Mouse (Mus musculus) embryonic stem cell, embryonic (primary cell): ENCODE measurements around the gene Hes2.

ENCODE experiments used
- CTCF ChIA-PET, 4 experiments: fragments of 300-600 bp in 2 of 4; fragments of 350-600 bp in 2 of 4; sonication (Branson Sonifier 250); formaldehyde crosslinking; loops; one replicate each; lab custom pipeline; 2022; ENCODE audit warnings: inconsistent platforms in 2 of 4; lab: Charles Lee
- POLR2A ChIA-PET, 4 experiments: fragments of 300-600 bp in 2 of 4; fragments of 350-600 bp in 2 of 4; sonication (Branson Sonifier 250); formaldehyde crosslinking; loops; one replicate each; lab custom pipeline; 2022; ENCODE audit warnings: antibody characterized with exemption in 4 of 4, inconsistent platforms in 1 of 4; lab: Charles Lee

Hes2 gene

GRCm38 (mm10) chr4:152161601-152162000 is 2.9 kb downstream of the Hes2 start:
- CTCF ChIA-PET: interaction anchor here in 1 of 4 experiments (0.8 kb wide), 1 partner anchor 159 kb away, joined by 10 read pairs; no protein-coding TSS in a partner anchor
- POLR2A ChIA-PET: no interaction called here

GRCm38 (mm10) chr4:152162748-152163147 is 4.1 kb downstream of the Hes2 start:
- ChIA-PET CTCF (interaction anchor here in 1 of 4 experiments (9.7 kb wide), 1 partner anchor 8 kb away, joined by 76 read pairs; no protein-coding TSS in a partner anchor), POLR2A (interaction anchor here in 1 of 4 experiments (1.1 kb wide), 1 partner anchor 106 kb away, joined by 3 read pairs; no protein-coding TSS in a partner anchor)

- POLR2A ChIA-PET: interaction anchor here in 3 of 4 experiments (0.6 to 2.3 kb wide), 8 partner anchors 11 to 203 kb away, joined by 3 to 6 read pairs (median 4); partner anchors contain the start of genes Espn (in 2 of the 3) and Acot7 (in 1 of the 3)
- CTCF ChIA-PET: interaction anchor here (0.6 to 9.7 kb wide), 68 partner anchors 9 to 382 kb away, joined by 3 to 76 read pairs (median 4); partner anchors contain the start of genes Espn (in 2 of the 4), Dnajc11 (in 1 of the 4), Icmt (in 1 of the 4) and Rnf207 (in 1 of the 4)
Measured at GRCm38 (mm10) chr4:152165036-152165931, 6.6 kb downstream of the Hes2 start.

- ChIA-PET POLR2A (interaction anchor here in 1 of 4 experiments (1.7 to 3.1 kb wide), 4 partner anchors 8 to 157 kb away, joined by 5 to 12 read pairs (median 6); partner anchors contain the start of gene Rpl22), CTCF (interaction anchor here (0.6 to 9.7 kb wide), 11 partner anchors 9 to 901 kb away, joined by 3 to 76 read pairs (median 5); partner anchors contain the start of gene Hes2 (in 1 of the 4))
Measured at GRCm38 (mm10) chr4:152168052-152168451, 9.4 kb downstream of the Hes2 start.

- POLR2A ChIA-PET: interaction anchor here in 3 of 4 experiments (0.6 to 3.1 kb wide), 14 partner anchors 9 to 182 kb away, joined by 3 to 12 read pairs (median 4); partner anchors contain the start of genes Acot7 (in 1 of the 3), Hes2 (in 1 of the 3) and Rpl22 (in 1 of the 3)
Measured at GRCm38 (mm10) chr4:152169103-152169502, 10.4 kb downstream of the Hes2 start.

GRCm38 (mm10) chr4:152170286-152170685 is 11.6 kb downstream of the Hes2 start:
- CTCF ChIA-PET: interaction anchor here (0.6 to 9.7 kb wide), 38 partner anchors 11 to 264 kb away, joined by 3 to 92 read pairs (median 4); partner anchors contain the start of genes Hes2 (in 3 of the 4), Espn (in 1 of the 4) and Rnf207 (in 1 of the 4)
- POLR2A ChIA-PET: interaction anchor here (0.5 to 3.1 kb wide), 13 partner anchors 9 to 156 kb away, joined by 3 to 12 read pairs (median 4); partner anchors contain the start of genes Hes2 (in 1 of the 4) and Rpl22 (in 1 of the 4)

More at GRCm38 (mm10) chr4:152169103-152169502, 10.4 kb downstream of the Hes2 start:
- CTCF ChIA-PET: interaction anchor here (0.6 to 9.7 kb wide), 26 partner anchors 10 to 266 kb away, joined by 3 to 92 read pairs (median 4); partner anchors contain the start of gene Hes2 (in 2 of the 4)

GRCm38 (mm10) chr4:152171543-152171942 is 12.9 kb downstream of the Hes2 start:
- POLR2A ChIA-PET: interaction anchor here in 2 of 4 experiments (0.7 to 1.5 kb wide), 7 partner anchors 14 to 179 kb away, joined by 3 to 4 read pairs (median 3); partner anchors contain the start of gene Espn (in 1 of the 2)
- CTCF ChIA-PET: interaction anchor here (0.6 to 9.7 kb wide), 36 partner anchors 12 to 1890 kb away, joined by 3 to 92 read pairs (median 6); partner anchors contain the start of genes Hes2 (in 2 of the 4), Nphp4 (in 1 of the 4), Rere (in 1 of the 4) and Rnf207 (in 1 of the 4)

GRCm38 (mm10) chr4:152173041-152173440 is 14.4 kb downstream of the Hes2 start:
- CTCF ChIA-PET: interaction anchor here (0.5 to 6.4 kb wide), 51 partner anchors 9 to 262 kb away, joined by 3 to 92 read pairs (median 4); partner anchors contain the start of genes Rnf207 (in 2 of the 4), Hes2 (in 1 of the 4) and Rpl22 (in 1 of the 4)
- POLR2A ChIA-PET: interaction anchor here in 2 of 4 experiments (0.7 to 1.3 kb wide), 5 partner anchors 31 to 240 kb away, joined by 3 to 4 read pairs (median 3); partner anchors contain the start of gene Dnajc11 (in 1 of the 2)

GRCm38 (mm10) chr4:152173956-152174355 is 15.3 kb downstream of the Hes2 start:
- ChIA-PET POLR2A (interaction anchor here in 3 of 4 experiments (0.8 to 1.3 kb wide), 5 partner anchors 35 to 240 kb away, joined by 3 to 4 read pairs (median 3); partner anchors contain the start of gene Dnajc11 (in 1 of the 3)), CTCF (interaction anchor here (0.6 to 6.4 kb wide), 34 partner anchors 8 to 261 kb away, joined by 3 to 92 read pairs (median 4); partner anchors contain the start of genes Hes2 (in 1 of the 4), Rnf207 (in 1 of the 4) and Rpl22 (in 1 of the 4))

GRCm38 (mm10) chr4:152176638-152177037 is 18.0 kb downstream of the Hes2 start:
- CTCF ChIA-PET: interaction anchor here in 3 of 4 experiments (0.8 to 2.2 kb wide), 10 partner anchors 10 to 253 kb away, joined by 3 to 13 read pairs (median 6); no protein-coding TSS in a partner anchor

GRCm38 (mm10) chr4:152177174-152177536 is 18.5 kb downstream of the Hes2 start:
- ChIA-PET POLR2A (interaction anchor here in 3 of 4 experiments (0.5 to 2.2 kb wide), 33 partner anchors 8 to 341 kb away, joined by 3 to 20 read pairs (median 4); partner anchors contain the start of genes Rpl22 (in 2 of the 3), Kcnab2 (in 1 of the 3) and Rnf207 (in 1 of the 3)), CTCF (interaction anchor here (0.5 to 2.2 kb wide), 21 partner anchors 9 to 1987 kb away, joined by 3 to 13 read pairs (median 4); partner anchors contain the start of gene Rnf207 (in 1 of the 4))

More at GRCm38 (mm10) chr4:152176638-152177037, 18.0 kb downstream of the Hes2 start:
- POLR2A ChIA-PET: interaction anchor here in 3 of 4 experiments (0.5 to 2.2 kb wide), 23 partner anchors 9 to 342 kb away, joined by 3 to 20 read pairs (median 4); partner anchors contain the start of genes Rnf207 (in 1 of the 3) and Rpl22 (in 1 of the 3)

GRCm38 (mm10) chr4:152177537-152178343 is 19.1 kb downstream of the Hes2 start, which contains the start of gene Acot7:
TSS of gene Acot7 (plus strand) at chr4:152178134.
- ChIA-PET CTCF (interaction anchor here (0.5 to 2.2 kb wide), 24 partner anchors 9 to 1986 kb away, joined by 3 to 13 read pairs (median 4); partner anchors contain the start of gene Rnf207 (in 1 of the 4)), POLR2A (interaction anchor here in 3 of 4 experiments (0.6 to 2.2 kb wide), 34 partner anchors 8 to 341 kb away, joined by 3 to 20 read pairs (median 4); partner anchors contain the start of genes Kcnab2 (in 2 of the 3), Rpl22 (in 2 of the 3) and Rnf207 (in 1 of the 3))

- ChIA-PET POLR2A (interaction anchor here in 3 of 4 experiments (0.6 to 2.2 kb wide), 28 partner anchors 7 to 683 kb away, joined by 3 to 20 read pairs (median 4); partner anchors contain the start of genes Kcnab2 (in 2 of the 3) and Rnf207 (in 1 of the 3)), CTCF (interaction anchor here (0.6 to 2.2 kb wide), 16 partner anchors 12 to 589 kb away, joined by 3 to 13 read pairs (median 4); partner anchors contain the start of gene Rnf207 (in 1 of the 4))
Measured at GRCm38 (mm10) chr4:152178344-152178864, 19.7 kb downstream of the Hes2 start.

- ChIA-PET CTCF (interaction anchor here in 3 of 4 experiments (0.6 to 1.2 kb wide), 5 partner anchors 13 to 588 kb away, joined by 3 to 9 read pairs (median 4); partner anchors contain the start of gene Rnf207 (in 1 of the 3)), POLR2A (interaction anchor here in 3 of 4 experiments (0.6 to 1.0 kb wide), 10 partner anchors 9 to 770 kb away, joined by 3 to 12 read pairs (median 3); partner anchors contain the start of gene Rpl22 (in 1 of the 3))
Measured at GRCm38 (mm10) chr4:152178916-152179705, 20.4 kb downstream of the Hes2 start.
